Mouse (Mus musculus): ENCODE measurements around the gene Rcor1.

Rcor1 gene

GRCm38 (mm10) chr12:111021138-111021537 is 18.0 kb upstream of the Rcor1 start:
- DNase-seq (ENCODE audit: low spot score in 2 of 2): no peak

DNA sequence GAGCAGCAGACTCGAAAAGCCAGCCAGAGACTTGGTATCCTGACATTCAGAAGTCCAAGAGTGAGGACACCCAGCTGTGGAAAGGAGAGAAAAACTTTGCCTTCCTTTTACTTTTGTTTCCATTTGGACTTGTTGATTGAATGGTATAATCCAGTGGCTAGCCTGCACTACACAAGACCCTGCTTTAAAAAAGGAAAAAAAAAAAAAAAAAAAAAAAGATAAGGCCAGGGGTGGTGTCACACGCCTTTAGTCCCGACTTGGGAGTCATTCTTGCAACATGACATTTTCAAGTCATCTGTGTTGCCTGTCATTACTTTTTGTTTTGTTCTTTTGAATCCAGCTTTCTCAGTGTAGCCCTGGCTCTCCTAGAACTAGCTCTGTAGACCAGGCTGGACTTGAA is 17.6 kb upstream of the Rcor1 start:
- DNase-seq (ENCODE audit: low spot score in 2 of 2): no peak

GRCm38 (mm10) chr12:111028176-111029167 is 10.7 kb upstream of the Rcor1 start:
- DNase-seq (ENCODE audit: low spot score in 2 of 2): no peak

DNA sequence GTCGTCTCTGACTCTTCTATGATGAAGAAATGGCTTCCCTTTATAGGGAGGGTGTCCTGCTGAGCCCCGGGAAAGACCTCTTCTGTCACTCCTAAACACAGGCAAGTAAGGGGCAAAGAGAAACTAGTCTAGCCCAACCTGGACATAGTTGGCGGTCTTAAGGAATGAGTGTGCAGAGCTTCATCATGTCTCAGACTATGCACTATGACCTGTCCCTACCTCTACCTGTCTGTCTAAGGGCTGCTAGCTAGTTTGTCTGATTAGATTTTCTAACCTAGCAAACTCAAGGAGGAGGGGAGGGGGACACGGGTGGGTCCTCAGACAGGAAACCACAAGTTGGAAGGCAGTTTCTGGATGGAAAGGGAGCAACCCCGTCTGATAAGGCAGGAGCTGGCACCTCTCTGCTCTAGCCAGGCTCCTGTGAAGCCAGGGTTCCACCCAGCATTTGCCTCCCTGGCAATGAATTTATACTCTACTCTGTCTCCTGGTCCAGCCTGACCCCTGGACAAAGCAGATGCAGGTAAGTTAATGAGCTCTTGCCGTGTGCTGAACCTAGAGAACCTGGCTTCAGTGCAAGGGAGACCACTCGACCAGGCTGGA is 9.8 kb upstream of the Rcor1 start:
- DNase-seq (ENCODE audit: low spot score in 2 of 2): no peak

GRCm38 (mm10) chr12:111032839-111033238 is 6.3 kb upstream of the Rcor1 start:
- no peak for DNase-seq (ENCODE audit: low spot score in 2 of 2)

DNA sequence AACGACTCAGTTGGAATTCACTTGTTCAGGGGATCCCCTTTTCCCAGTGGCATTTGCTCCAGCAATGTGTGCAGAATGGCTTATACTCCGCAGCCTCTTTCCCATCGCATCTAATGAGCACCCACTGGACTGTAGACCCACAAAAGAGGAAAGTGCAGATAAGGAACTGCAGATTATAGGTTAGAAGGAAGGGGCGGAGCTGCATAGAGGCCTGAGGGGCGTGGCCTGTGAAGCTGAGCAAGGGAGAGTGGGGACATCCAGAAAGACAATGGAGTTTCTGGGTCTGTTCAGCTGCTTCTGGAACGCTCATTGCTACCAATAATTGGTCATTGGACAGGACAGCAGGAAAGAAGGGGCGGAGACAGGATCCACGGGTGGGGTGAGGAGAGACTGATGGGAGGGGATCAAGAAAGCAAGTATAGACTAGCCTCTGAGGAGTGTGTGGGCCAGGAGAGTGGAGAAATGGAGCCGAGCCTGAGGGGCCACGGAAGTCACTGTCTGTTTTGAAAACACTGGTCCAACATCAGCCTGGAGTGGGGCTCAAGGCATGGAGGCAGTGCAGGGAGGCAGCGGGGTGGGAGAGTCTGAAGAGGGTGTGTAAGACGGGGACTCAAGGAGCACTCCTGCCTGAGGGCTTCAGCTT is 3.8 kb upstream of the Rcor1 start:
- no peak for DNase-seq (ENCODE audit: low spot score in 2 of 2)

GRCm38 (mm10) chr12:111036198-111036775 is 2.9 kb upstream of the Rcor1 start:
- no peak for DNase-seq (ENCODE audit: low spot score in 2 of 2)

DNA sequence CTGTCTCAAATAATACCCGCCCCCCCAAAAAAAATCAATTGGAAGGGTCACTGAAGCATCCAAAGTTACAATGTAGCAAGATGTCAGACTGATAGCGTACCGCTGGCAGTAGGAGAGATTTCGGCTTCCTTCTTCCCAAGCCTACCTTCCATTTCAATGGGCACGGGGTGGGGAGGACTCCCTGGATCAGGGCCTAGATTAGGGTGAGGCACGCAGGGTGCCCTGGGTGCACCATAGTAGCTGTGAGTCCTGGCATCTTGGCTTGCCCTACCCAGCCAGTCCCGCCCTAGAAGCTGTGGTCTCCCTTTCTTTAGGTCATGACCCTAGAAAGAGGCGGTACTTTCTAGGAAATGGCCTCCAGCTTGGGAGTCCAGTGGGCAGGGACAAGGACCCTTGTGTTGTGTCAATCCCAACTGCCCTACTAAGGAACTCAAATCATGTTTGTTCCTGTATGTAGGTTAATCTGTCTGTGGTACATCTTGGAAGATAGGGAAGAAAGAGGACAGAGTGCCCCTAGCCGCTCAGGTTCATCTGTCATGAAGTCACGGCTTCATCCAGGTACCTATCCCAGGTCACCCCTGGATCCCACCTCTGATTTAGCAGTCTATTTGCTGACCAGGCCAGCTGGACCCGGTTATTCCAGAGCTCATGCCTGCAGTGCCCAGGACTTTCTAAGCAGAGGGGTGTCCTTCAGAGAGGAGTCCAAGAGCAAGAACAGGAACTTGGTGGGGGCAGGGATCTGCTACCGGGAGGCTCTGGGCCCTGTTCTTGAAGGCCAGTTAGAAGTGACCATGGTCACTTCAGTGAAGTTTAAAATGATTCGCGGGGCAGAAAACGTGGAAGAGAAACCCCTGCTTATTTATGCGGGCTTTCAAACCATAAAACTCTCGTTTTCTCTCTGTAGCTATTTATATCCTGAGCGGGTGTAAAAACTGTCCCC is 1.6 kb upstream of the Rcor1 start:
- peak in 1 of 2 experiments; percentile 16 for DNase-seq (ENCODE audit: low spot score in 2 of 2)

DNA sequence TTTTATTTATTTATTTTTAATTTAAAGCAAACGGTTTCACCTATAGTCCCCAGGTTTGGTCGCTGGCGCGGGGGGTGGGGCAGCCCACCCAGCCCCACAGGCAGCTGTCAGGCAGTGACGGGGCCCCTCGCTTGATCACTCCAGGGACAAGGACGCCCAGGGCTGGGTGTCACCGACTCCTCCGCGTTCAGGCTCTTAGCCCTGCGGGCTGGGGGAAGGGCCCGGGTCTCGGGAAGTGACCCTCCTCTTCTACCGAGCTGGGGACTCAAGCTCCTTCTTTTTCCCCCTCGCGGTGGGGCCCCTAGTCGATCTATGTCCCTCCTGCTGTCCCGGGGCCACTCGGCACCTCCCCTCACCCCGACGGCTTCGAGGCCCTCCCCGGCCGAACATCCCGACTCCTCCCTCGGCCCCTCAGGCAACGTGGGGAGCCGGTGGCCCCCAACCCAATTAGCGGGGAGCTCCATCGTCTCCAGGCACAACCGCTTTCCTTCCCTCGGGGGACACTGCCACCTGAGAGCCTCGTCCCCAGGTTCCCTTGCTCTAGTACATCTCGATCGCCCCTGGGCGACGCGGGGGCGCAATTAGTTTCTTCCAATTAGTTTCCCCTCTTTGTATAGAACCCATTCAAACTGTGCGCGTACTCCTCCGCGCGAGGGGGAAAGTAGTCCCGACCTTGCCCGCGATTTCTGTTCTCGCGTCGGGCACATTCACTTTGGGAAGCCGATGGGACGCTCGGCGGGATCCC is 748 bp upstream of the Rcor1 start:
- peak; percentile 69 to 87 for DNase-seq (ENCODE audit: low spot score in 2 of 2)

DNA sequence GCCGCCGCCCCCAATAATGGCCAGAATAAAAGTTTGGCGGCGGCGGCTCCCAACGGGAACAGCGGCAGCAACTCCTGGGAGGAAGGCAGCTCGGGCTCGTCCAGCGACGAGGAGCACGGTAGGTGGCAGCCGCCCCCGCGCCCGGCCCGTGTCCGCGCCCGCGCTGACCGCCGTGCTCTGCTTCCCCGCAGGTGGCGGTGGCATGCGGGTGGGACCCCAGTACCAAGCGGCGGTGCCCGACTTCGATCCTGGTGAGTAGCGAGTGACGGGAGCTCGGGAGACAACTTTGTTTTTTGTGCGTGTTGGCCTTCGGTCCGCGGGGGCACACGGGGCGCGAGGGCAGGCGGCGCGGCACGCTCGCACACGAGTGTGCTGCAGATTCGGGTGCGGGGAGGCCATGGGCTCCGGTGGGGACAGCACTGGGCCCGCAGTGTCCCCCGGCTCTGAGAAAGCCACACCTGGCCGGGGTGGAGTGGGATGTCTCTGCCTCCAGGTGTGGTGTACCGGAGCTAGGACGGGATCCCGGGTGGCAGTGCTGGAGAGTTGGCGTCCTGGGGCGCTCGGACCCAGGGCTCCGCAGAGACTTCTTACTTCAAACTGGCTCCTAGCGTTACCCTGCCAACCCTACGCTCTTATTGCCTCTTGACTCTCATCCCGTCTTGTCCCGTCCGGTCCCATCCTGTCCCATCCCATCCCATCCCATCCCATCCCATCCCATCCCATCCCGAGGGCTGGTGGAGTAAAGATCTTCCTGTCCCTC is 800 bp downstream of the Rcor1 start:
- peak in 1 of 2 experiments; percentile 34 for DNase-seq (ENCODE audit: low spot score in 2 of 2)

- no peak for DNase-seq (ENCODE audit: low spot score in 2 of 2)
These were observed 1.3 kb downstream of the Rcor1 start for GRCm38 (mm10) chr12:111040531-111040860.

DNA sequence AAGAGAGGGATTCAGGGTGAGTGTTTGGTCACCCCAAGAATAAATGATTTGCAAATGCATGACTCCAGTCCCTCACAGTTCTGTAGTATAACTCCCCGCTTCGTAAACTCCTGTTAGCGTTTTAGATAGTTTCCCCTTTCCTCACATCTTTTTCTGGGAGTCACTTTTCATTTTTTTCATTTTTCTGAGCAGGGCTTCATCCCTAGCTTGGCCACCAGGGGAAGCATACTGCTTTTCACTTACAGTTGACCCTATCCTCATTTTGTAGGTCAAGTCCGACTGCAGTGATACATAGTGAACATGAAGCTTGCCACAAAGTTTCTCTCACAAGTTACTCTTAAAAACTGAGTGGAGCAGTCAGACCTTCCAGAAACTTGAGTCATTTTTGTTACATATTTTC is 2.0 kb downstream of the Rcor1 start:
- DNase-seq (ENCODE audit: low spot score in 2 of 2): peak in 1 of 2 experiments; percentile 22

GRCm38 (mm10) chr12:111042365-111042764 is 3.2 kb downstream of the Rcor1 start:
- no peak for DNase-seq (ENCODE audit: low spot score in 2 of 2)

DNA sequence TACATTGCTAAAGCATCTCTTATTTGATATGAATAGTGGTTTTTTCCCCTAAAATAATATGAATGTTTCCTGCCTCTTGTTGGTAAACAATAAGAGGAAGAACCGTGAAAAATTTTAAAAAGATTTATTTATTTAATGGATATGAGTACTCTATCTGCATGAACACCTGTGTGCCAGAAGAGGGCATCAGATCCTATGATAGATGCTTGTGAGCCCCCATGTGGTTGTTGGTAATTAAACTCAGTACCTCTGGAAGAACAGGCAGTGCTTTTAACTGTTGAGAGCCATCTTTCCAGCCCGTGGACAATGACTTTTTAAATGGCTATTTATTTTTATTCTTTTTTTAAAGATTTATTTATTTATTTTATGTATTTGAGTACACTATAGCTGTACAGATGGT is 5.7 kb downstream of the Rcor1 start:
- no peak for DNase-seq (ENCODE audit: low spot score in 2 of 2)

DNA sequence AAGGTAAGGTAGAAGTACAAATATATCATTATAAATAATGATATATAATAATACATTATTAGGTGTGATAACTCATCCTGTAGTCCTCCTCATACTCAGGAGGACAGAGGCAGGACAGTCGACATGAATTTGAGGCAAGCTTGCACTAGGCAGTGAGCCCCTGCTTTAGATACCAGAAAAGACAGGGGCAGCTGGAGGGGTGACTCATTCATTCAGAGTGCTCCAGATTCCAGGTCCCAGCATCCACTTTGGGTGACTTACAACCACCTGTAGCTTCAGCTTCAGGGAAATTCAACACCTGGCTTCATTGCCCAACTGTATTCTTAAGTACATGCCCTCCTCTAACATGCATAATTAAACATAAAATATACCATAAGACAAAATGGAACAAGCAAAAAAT is 7.7 kb downstream of the Rcor1 start:
- DNase-seq (ENCODE audit: low spot score in 2 of 2): no peak

GRCm38 (mm10) chr12:111048201-111048600 is 9.1 kb downstream of the Rcor1 start:
- no peak for DNase-seq (ENCODE audit: low spot score in 2 of 2)

DNA sequence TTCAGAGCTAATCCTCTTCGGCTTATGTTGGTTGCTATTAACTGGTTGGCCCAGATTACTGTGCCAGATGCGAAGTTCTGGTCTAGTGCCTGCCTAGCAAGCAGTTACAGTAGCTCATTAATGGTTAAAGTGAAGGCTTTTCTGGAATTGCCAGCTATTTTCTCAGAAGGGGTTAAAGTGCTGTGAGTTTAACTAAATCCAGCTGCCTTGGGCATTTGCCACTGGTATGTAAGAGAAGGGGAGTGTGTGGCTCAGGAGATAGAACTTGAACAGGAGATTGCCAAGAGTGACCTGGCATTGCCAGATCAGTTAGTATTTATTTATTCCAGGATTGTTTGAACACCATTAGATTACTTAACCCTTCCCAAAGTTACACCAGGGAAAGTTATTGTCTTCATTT is 11.1 kb downstream of the Rcor1 start:
- DNase-seq (ENCODE audit: low spot score in 2 of 2): no peak

GRCm38 (mm10) chr12:111063361-111063760 is 24.2 kb downstream of the Rcor1 start:
- DNase-seq (ENCODE audit: low spot score in 2 of 2): no peak

DNA sequence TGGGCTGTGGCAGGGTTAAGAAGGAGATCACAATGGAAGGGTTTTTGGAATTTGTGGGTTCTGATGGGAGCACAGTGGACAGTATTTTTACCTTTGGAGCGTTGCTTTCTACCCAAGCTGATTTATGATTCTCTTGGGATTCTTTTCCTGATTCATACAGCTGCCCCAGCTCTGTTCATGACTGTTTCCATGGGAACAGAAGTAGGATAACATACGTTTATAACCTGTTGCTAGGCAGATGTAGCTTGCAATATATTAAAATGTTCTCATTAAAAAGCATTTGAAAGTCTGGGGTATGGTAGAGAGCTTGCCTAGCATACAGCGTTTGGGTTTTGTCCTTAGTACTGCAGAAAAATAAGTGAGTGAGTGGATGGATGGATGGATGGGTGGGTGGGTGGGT is 25.1 kb downstream of the Rcor1 start:
- DNase-seq (ENCODE audit: low spot score in 2 of 2): no peak

GRCm38 (mm10) chr12:111065330-111065729 is 26.2 kb downstream of the Rcor1 start:
- no peak for DNase-seq (ENCODE audit: low spot score in 2 of 2)

All from cerebellum, postnatal 4 days (tissue).